Mouse (Mus musculus) embryonic facial prominence, embryonic 14.5 days (tissue): ENCODE results near the gene Zfp606. TPM values are rescaled to one million over a fixed set of nuclear protein-coding genes. Genes with fewer than 3 reads are reported as not detected.

ENCODE experiments used
- polyA plus RNA-seq: library from polyadenylated mRNA; unstranded; fragments of >200 nt; fragmentation: Nextera tagmentation; extraction: Ambion mirVana; gene quantifications from 2 replicates; pipeline ENCODE4 v1.2.1, GENCODE M21; 2014

The Zfp606 gene
- polyA plus RNA-seq, 1 experiment from 2014 or later, result 21.8 TPM

Other genes starting within 250 kb of the Zfp606 start
- not detected in 2 replicates for gene Vmn1r81, start 210.0 kb upstream of the Zfp606 start, polyA plus RNA-seq
- gene Vmn1r82, start 177.9 kb upstream of the Zfp606 start, polyA plus RNA-seq, result 0.04 TPM in 1 of 2 replicates, not detected in the other
- not detected in 2 replicates for gene Vmn1r83, start 148.8 kb upstream of the Zfp606 start, polyA plus RNA-seq
- gene Vmn1r84, start 109.0 kb upstream of the Zfp606 start, polyA plus RNA-seq, result not detected in 2 replicates
- gene Zfp551, start 55.5 kb upstream of the Zfp606 start, polyA plus RNA-seq, result 4.2 and 5.1 TPM in 2 replicates
- gene 2900092C05Rik, start 34.2 kb downstream of the Zfp606 start, polyA plus RNA-seq, result not detected in 2 replicates
- gene Vmn2r53, start 130.5 kb downstream of the Zfp606 start, polyA plus RNA-seq, result not detected in 2 replicates
- gene Vmn2r54, start 162.0 kb downstream of the Zfp606 start, polyA plus RNA-seq, result not detected in 2 replicates
- gene Vmn2r55, start 206.7 kb downstream of the Zfp606 start, polyA plus RNA-seq, result not detected in 2 replicates